Mouse (Mus musculus): ENCODE measurements at regions not wholly inside any gene's neighbourhood (a gene's known extent, or its start where the extent isn't known, plus 50 kb on each side); places are given as distances from the start of the nearest gene placed in this dataset.
"Not testable (repeated sequence)": the region's sequence is repeated elsewhere in the genome, so short reads cannot be mapped to it uniquely, and the experiment has no call there.

GRCm38 (mm10) chr2:55306387-55306786, 129.4 kb upstream of the Kcnj3 start:
- TF ChIP-seq POLR2A (IDR thresholded peaks at IDR 0.05; ENCODE audit: borderline replicate concordance, extremely low read depth, insufficient read depth, insufficient read length, poor library complexity, severe bottlenecking) (no peak), CTCF (IDR thresholded peaks at IDR 0.05; ENCODE audit: borderline replicate concordance, extremely low read depth, insufficient read depth, insufficient read length) (peak; percentile 64; the same call in 1 of the 2 replicates)
- peak; percentile 35 for DNase-seq (ENCODE audit: low read depth)

GRCm38 (mm10) chr2:55315627-55316026, 120.1 kb upstream of the Kcnj3 start:
- DNase-seq (ENCODE audit: low read depth): peak; percentile 5
- TF ChIP-seq POLR2A (IDR thresholded peaks at IDR 0.05; ENCODE audit: borderline replicate concordance, extremely low read depth, insufficient read depth, insufficient read length, poor library complexity, severe bottlenecking) (no peak), CTCF (IDR thresholded peaks at IDR 0.05; ENCODE audit: borderline replicate concordance, extremely low read depth, insufficient read depth, insufficient read length) (no peak)

GRCm38 (mm10) chr2:55354061-55354460, 81.7 kb upstream of the Kcnj3 start:
- not testable (repeated sequence) for DNase-seq (ENCODE audit: low read depth)

Measured in brain, embryonic 14.5 days (tissue).